Mouse (Mus musculus) brain, adult 10 weeks (tissue): ENCODE data around the gene Glis2. TPM values are rescaled to one million over a fixed set of nuclear protein-coding genes. Genes with fewer than 3 reads are reported as not detected.

Experiments used
- polyA plus RNA-seq: library from polyadenylated mRNA; stranded (reverse); fragments of 350-450 nt; fragmentation: Illumina TruSeq; extraction: RNeasy Lipid Tissue Mini Kit (QIAGEN cat#74804); gene quantifications from one replicate; pipeline ENCODE4 v1.2.3, GENCODE M21; 2015; ENCODE audit warnings: low read depth, low replicate concordance

The Glis2 gene
- polyA plus RNA-seq: 8.2 TPM

GRCm38 (mm10) chr16:4593971-4594813 is at the start of gene Glis2:
TSS of gene Glis2 (plus strand) at chr16:4594713.

GRCm38 (mm10) chr16:4559715-4560144 is 34.8 kb upstream of the Glis2 start, which contains the start of gene Tfap4:
TSS of gene Tfap4 (minus strand) at chr16:4559854.

GRCm38 (mm10) chr16:4624481-4625110 is 30.1 kb downstream of the Glis2 start, which contains the start of gene Pam16:
TSS of gene Pam16 (minus strand) at chr16:4624988.

GRCm38 (mm10) chr16:4639831-4640237 is 45.3 kb downstream of the Glis2 start, which contains the start of the genes Vasn and Dnaja3:
TSS of gene Vasn (plus strand) at chr16:4639941.
TSS of gene Dnaja3 (plus strand) at chr16:4639989.

Other genes with a start within 250 kb of the Glis2 start
- 28.0 TPM for gene Adcy9, start 174.2 kb upstream of the Glis2 start, polyA plus RNA-seq
- 14.6 TPM for gene Srl, start 52.9 kb upstream of the Glis2 start, polyA plus RNA-seq
- 2.7 TPM for gene Tfap4, start 34.9 kb upstream of the Glis2 start, polyA plus RNA-seq
- 135 TPM for gene Pam16, start 30.3 kb downstream of the Glis2 start, polyA plus RNA-seq
- gene Vasn, start 45.2 kb downstream of the Glis2 start, polyA plus RNA-seq: 9.1 TPM
- 62.1 TPM for gene Dnaja3, start 45.3 kb downstream of the Glis2 start, polyA plus RNA-seq
- gene Coro7, start 85.1 kb downstream of the Glis2 start, polyA plus RNA-seq: 38.0 TPM
- 23.5 TPM for gene Nmral1, start 124.6 kb downstream of the Glis2 start, polyA plus RNA-seq
- gene Hmox2, start 131.6 kb downstream of the Glis2 start, polyA plus RNA-seq: 126 TPM
- 251 TPM for gene Cdip1, start 195.6 kb downstream of the Glis2 start, polyA plus RNA-seq
- gene 4930562C15Rik, start 240.7 kb downstream of the Glis2 start, polyA plus RNA-seq: not detected